Mouse (Mus musculus) G1E (cell line): ENCODE data around the gene Gm6096.

Experiments used
- CTCF ChIP-seq: IDR thresholded peaks from 2 replicates; pipeline ENCODE4 v1.5.1; 2012; ENCODE audit warnings: low read depth, low read length, inconsistent platforms, mixed read lengths
- GATA1 ChIP-seq: IDR thresholded peaks from 2 replicates; pipeline ENCODE4 v1.6.1; 2012; ENCODE audit warnings: borderline replicate concordance, low read length, inconsistent platforms, mixed read lengths
- POLR2AphosphoS5 ChIP-seq: IDR thresholded peaks from 2 replicates; pipeline ENCODE4 v1.6.1; 2012; ENCODE audit warnings: low read depth, low read length, inconsistent platforms; ENCODE audit not compliant: insufficient replicate concordance
- TAL1 ChIP-seq: conservative IDR thresholded peaks from 2 replicates; pipeline ENCODE4 v1.6.1; 2012; ENCODE audit warnings: low read depth, low read length, inconsistent platforms, mixed read lengths

- TF ChIP-seq CTCF (no peak), POLR2AphosphoS5 (no peak), TAL1 (no peak), GATA1 (no peak)
These were observed 7.6 kb downstream of the Gm6096 start for GRCm38 (mm10) chr7:34258407-34258806.
